Mouse (Mus musculus): Measurements from ENCODE around the gene Serpina1e. TPM values are rescaled to one million over a fixed set of nuclear protein-coding genes. Genes with fewer than 3 reads are reported as not detected.

The Serpina1e gene
- total RNA-seq (2022): under 1 TPM in 1 of 4 experiments, not detected in 3; 0.34 TPM

DNA sequence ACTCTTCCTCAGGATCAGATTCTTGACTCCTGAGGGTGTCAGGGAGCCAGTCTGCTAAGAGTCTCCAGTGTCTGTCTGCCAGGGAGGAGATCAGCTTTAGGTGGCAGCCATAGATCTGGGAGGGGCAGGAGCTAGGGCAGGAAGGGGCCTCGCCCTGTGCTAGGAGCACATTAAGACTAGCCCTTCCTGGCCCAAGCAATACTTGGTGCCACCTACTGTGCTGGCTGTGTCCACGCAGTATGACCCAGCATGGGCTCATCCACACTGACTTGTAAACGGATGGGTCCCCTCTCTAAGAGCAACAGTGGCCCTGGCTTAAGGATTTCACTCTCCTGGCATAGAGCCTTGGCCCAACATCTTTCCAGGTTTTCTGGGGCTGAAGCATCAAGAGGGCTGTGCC is at the start of gene Serpina1e:
TSS of gene Serpina1e (minus strand) at position 178 of the 400 bp plus-strand sequence.
- no peak for DNase-seq (ENCODE audit: low spot score in 2 of 2)

DNA sequence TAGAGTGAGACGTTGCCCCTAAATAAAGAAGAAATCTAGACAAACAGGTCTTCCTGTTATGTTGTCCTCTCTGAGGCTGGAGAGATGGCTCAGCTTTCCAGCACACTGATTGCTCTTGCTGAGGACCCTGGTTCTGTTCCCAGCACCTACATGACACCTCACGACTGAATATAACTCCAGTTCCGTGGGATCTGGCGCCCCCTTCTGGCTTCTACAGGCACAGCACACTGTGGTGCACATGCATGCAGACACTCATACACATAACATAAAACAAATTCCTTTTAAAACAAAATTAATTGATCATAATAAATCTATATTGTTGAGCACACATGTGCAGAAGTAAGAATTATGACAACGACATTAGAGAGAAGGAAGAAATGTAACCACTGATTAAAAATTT is 45.9 kb upstream of the Serpina1e start:
- DNase-seq (ENCODE audit: low spot score in 2 of 2): no peak

DNA sequence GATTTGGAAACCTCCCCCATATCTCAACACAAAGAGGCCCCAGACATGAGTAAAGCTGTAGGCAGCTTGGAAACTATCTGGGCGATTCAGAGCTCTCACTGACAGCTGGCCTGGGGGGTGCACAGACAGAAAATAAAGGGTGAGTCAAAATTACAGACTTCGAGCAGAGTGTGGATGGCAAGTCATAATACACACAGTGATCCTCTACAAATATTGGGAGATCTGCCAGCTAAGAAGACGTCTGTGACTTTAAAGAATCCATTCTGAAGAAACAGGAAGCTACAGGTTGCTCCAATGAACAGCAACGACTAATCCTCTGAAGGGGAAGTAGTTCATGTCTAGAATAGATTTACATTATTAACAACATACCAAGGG is 44.5 kb upstream of the Serpina1e start:
- DNase-seq (ENCODE audit: low spot score in 2 of 2): peak; percentile 48 to 56

DNA sequence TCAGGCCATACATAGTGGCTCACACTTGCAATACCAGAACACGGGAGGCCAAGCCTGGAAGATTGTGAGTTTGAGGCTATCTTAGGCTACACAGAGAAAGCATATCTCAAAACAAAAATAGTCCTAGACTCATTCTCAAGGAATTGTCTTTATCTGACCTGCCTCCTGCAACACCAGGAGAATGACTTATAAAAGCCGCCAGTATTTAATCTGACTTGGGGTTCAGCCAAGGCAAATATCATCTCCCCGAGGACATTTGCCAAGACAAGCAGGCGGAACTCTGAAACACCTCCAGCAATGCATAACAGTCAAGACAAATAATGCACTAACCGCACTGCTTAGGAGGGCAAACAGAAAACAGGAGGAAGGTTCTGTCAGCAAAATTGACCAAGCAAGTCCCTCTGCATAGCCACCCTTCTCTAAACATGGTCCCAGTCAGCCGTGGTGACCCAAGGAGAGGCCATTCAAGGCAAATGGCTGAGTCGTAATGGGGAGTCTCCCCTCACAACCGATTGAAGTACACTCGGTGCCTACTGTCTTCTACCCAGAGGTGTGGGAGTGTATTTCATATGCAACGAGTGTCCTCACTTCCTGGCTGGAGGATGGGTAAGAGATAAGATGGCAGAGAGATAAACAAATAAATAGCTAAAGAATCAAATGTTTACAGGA is 43.9 kb upstream of the Serpina1e start:
- DNase-seq (ENCODE audit: low spot score in 2 of 2): no peak

DNA sequence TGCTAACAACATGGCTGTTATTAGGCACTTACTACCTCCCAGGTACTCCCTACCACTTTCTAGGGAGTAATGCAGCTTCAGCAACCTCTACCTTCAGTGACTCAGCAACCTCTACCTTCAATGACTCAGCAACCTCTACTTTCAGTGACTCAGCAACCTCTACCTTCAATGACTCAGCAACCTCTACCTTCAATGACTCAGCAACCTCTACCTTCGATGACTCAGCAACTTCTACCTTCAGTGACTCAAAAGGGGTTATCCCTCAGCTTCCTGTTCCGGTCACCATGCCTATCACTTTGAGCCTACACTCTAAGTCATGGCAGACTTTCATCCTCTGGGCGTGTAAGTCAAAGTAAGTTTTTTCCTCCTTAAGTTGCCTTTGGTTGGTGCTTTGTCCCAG is 41.8 kb upstream of the Serpina1e start:
- DNase-seq (ENCODE audit: low spot score in 2 of 2): no peak

DNA sequence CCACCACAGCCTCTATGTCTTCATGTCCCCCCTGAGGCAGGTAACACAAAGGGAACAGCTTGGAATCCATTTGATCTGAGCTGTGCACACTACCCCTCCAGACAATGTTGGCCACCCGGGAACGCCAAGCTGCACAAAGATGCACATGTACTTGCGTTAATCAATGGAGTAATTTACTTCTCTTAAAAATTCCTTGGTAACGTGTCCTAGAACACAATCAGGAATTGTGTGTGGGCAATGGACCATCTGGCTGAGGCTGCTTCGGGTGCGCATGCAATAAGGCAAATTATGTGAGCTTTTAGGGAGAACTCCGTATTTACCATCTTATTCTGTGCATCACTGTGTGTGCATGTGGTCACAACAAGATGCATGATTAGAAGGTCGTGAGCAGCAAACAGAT is 40.8 kb upstream of the Serpina1e start:
- DNase-seq (ENCODE audit: low spot score in 2 of 2): peak; percentile 58 to 72

DNA sequence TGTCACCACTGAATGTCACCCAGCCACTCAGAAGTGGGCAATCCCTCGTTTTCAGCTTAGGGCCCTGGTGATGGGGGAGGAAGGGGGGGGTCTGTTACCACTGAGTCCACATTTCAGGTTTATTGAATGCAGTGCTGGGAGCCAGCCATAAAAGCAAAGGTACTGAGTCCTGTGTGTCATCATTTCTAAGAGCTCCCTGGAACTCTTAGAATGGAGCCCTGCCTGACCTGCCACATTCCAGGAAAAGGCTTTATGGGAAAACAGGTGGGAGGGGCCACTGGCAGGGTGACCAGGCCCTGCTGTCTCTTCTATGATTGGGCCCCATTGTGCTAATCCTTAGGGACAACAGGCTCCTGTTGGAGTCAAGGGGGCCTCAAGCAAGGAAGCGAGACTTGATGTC is 37.7 kb upstream of the Serpina1e start:
- DNase-seq (ENCODE audit: low spot score in 2 of 2): no peak

DNA sequence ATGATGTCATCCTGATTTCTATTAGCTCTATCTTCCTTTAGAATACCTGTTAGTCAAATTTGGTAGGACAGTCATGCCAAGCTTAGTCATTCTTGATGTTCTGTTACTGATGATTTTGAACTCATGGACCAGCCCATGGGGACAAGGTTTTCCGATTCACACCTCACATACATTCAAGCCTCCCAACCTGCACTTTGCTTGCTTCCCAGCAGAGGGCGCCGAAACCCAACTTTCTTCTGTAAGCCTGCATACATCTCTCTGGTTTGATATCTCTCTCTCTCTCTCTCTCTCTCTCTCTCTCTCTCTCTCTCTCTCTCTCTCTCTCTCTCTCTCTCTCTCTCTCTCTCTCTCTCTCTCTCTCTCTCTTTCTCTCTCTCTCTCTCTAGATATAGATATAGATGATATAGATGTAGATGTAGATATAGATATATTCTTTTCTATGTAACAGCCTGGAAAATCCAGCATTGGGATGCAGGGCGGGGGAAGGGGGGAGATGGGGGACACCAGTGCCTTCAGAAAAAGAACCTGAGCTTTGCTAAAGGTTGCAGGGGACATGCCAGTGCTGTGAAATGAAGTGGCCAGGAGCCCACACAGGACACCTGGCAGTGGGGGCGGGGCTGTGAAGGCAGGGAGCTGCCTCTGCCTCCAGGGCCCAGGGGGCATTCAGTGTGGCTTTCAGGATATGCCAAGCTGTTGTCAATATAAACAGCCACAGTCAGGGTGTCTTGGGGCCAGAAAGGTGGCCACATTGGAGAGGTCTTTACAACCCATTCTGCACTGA is 36.7 kb upstream of the Serpina1e start:
- DNase-seq (ENCODE audit: low spot score in 2 of 2): peak; percentile 59 to 86

DNA sequence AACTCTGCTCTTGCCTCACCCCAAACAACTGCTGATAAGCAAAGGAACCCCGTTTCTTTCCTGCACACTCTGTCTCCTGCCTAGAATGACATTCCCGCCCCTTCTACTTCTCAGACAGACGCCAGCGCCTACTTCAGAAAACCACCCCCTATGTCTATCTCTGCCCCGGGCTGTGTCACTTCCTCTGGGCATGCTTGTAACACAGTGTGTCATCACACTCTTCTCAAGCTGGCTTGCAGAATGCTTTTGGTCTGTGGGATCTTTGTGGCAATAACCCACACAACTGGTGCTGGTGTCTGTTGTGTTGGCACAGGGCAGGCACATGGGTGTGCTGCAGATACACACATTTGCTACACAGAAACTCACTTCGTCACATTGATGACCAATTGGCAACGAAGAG is 34.2 kb upstream of the Serpina1e start:
- peak; percentile 28 to 50 for DNase-seq (ENCODE audit: low spot score in 2 of 2)

DNA sequence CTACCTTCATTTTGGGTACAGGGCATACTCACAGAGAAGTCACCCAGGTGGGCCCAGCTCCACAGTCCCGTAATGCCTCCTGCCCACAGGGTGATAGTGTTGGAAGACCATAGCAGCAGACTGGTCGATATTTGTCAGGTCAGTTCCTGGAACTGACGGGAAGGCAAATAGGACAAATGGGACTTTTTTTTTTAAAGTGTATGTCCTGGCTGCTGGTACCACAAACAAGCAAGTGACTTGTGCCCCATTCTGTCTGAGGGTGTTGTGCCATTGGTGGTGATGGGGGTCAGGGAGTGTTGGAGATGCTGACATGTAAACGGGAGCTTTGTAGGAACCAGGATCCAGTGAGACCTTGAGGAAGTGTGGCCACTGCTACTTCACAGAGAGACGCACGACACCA is 31.1 kb upstream of the Serpina1e start, which contains the start of gene Serpina11:
TSS of gene Serpina11 (minus strand) at position 101 of the 400 bp plus-strand sequence.
- no peak for DNase-seq (ENCODE audit: low spot score in 2 of 2)

DNA sequence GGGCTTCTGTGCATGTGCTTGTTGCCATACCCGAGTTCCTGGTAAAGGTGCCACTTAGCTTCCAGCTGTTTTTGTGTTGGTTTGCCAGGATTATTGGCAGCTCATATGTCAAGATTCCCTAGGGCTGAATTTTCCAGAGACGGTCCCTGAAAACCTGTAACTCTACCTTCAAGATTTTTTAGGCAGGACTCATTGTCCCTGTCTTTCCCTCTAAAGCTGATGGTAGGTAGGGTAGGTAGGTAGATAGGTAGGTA is 30.7 kb upstream of the Serpina1e start:
- DNase-seq (ENCODE audit: low spot score in 2 of 2): no peak

DNA sequence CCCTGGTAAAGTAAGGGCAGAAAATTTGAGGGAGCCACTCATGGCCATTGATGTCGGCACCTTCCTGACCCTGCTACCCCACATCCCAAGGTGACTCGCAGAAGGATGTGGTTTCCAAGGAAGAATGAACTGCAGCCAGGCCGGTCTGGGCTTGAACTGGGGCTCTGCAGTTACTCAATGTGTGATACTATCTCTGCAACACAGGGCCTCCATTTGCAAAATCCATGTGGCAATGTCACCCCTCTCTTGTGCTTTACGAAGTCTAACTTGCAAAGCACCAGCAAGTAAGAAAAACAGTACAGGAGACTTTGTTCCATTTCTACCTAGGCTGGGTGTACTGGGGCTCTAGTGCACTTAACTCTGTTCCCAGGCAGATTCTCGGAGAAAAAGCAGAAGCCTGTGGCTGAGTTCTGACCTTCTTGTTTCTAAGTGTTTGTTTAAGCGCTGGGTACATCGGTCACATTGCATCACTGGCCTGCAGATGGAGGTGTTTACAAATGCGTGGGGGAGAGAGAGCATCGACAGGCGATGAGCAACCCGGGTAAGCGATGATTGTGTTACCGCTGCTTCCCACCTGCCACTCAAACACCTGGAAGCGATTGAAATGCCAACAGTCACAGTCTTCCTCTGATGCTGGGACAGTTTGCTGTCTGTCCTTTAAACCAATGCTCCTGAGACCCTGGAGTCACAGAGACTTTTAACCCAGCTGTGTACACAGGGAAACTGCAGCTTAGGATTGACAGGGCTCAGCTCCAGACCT is 30.2 kb upstream of the Serpina1e start:
- DNase-seq (ENCODE audit: low spot score in 2 of 2): no peak

DNA sequence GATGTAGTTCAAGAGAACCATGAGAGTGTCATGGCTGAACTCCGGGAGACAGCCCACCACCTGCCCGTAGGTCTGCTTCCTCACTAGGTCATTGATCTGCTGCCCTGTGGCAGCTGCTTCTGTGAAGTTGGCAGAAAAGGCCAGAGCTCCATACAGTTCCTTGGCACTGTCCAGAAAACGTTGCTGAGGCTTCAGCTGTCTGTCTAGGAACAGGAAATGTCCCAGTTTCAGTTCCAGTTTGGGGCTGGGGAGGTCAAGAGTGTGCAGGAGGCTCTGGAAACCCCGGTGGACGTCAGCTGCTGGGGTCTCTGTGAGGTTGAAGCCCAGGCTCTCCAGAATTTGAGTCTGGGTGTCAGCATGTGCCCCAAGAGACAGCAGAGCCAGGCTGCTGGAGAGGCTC is 27.1 kb upstream of the Serpina1e start:
- no peak for DNase-seq (ENCODE audit: low spot score in 2 of 2)

DNA sequence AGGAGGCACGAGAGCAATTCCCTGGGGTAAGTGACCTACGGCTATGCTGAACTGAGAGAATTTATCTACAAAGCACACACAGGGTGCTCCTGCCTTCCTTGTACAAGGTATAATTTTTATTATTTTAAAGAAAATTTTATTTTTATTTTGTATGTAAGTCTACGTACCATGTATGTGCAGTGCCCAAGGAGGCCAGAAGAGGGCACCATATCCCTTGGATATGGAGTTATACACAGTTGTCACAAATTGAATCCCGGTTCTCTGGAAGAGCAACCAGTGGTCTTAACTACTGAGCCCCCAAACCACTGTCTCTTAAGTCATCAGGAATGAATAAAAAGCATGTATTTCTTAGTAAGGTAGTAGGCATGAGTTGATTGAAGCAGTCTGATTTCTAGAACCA is 26.2 kb upstream of the Serpina1e start:
- DNase-seq (ENCODE audit: low spot score in 2 of 2): peak in 1 of 2 experiments; percentile 72

DNA sequence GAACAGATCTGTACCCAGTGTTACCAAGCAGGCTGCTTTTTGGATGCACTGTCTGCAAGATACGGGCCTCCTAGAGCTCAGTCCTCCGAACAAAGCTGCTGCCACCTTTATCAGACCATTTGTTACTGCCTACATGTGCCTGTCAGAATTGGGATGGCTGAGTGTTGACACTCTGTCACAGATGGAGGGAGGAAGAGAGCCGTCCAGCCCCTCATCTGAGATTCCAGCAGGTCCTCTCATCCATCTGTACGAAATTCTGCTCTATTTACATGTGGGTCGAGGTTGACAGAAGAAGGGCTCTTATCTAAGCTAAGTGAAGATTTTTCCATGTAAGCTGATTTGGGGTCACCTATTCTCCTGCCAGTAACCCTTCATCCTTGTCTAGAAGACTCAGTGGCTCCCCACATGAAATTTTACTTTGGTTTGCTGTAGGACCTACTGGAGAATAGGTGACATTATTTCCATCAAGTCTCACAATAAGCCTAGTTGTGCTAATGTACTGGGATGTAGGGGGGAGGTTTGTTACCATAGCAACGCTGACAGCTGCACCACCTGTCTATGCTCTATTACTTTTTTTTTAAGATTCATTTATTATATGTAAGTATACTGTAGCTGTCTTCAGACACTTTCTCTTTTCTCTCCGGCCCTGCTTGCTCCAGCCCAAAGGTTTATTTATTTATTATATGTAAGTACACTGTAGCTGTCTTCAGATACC is 23.0 kb upstream of the Serpina1e start:
- DNase-seq (ENCODE audit: low spot score in 2 of 2): peak; percentile 40 to 54

DNA sequence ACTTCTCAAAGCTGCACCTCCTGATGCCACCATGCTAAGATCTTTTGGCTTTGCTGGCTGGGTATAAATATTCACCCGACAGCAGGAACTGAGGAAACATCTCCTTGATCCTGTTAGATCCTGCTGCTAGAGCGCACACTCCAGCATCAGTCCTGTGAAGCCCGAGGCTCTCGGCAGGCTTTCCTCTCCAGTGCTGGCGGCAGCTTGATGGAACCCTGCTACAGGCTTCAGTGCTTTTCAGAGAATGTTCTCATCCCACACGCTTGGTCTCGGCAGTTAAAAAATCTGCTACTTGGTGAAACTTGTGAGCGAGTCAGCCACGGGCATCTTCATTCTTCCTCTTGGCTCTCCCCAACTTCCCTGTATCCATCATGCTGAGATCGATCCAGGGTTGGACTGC is 19.5 kb upstream of the Serpina1e start:
- DNase-seq (ENCODE audit: low spot score in 2 of 2): no peak

DNA sequence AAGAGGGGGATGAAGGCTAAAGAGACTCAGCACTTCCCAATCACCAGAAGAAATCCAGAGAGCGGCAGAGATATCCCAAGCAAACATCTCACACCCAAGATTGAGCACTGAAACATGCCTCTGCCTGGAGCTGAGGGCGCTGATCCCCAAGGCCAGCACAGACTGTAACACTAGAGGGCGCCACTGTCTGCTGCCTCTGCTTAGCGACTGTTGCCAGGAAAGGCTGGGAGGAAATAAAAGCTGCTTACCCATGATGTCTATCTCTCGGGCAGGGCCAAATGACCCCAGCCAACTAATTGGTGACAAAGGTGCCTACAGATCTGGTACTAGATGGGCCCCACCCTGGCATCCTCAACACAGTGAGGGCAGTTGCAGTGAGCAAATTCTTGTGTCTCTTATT is 19.1 kb upstream of the Serpina1e start:
- DNase-seq (ENCODE audit: low spot score in 2 of 2): no peak

DNA sequence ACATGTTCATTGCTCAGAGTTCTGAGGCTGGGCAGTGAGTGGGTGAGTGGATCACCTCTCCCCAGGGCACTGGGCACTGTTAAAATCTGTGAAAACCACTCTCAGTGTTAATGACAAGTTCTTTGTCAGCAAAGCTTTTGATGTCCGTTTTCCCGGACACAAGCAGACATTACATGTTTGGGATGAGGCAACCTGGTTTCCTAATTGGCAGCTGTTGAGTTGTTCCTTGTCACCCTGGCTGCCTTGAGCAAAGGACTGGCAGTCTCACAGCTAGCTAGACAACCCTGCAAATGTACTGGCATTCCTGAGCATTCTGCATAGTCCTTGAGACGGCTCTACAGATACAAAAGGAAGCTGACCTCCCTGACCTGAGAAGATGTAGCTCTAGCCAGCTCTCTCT is 18.3 kb upstream of the Serpina1e start:
- DNase-seq (ENCODE audit: low spot score in 2 of 2): no peak

DNA sequence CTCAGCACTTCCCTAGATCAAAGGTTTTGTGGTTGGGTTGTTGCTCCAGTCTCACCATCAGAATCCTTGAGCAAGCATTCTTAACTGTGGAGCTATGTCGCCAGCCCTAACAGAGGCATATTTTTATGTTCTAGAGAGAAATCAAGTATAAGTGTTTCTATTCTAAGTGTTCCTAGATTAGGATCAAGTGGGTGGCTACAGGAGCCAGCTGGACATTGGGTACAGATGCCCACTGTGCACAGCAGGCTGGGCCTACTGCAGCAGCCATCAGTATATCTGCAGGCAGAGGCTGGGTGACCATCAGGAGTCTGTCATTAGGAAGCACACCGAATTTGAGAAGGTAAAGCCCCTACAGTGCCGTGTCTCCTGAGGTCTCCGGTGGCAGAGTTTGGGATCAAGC is 12.3 kb upstream of the Serpina1e start:
- no peak for DNase-seq (ENCODE audit: low spot score in 2 of 2)

DNA sequence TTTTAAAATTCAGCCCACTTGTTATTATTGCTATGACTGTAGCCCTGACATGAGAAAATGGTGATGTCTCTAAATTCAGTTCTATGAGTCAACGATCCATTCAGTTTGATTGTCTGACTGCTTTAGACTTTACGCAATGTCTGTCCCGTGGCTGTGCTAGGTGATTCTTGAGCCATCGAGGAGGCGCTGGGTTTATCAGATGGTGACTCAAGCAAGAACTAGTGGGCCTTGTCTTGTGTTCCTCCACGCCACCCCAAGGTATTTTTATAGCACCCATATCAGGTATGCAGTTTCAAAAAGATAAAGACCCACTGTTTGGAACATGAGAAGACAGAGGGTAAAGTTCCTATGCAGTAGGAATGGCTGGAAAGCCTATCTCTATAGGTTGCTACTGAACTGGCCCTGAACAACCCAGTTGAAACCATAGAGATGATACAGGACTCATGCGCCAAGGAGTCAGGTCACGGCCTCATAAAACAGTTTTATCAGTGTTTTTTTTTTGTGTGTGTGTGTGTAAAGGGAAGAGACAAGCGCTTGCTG is 10.9 kb upstream of the Serpina1e start:
- no peak for DNase-seq (ENCODE audit: low spot score in 2 of 2)

DNA sequence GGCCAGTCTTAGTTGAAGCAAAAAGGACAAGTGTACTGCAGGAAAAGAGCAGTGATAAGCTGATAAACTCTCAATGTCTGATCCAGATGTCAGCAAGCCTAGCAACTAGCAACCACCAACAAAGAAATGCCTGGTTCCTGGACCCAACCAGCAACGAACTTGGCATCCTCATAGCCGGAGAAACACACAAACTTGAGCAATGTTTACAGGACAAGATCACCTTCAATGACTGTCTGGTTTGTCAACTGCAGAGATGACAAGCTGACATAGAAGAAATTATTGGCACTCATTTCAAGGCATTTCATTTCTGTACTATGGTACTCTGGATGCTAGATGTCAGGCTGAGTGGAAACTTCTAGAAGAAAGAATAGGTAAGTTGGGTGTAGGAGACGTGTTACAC is 8.0 kb upstream of the Serpina1e start:
- DNase-seq (ENCODE audit: low spot score in 2 of 2): no peak

DNA sequence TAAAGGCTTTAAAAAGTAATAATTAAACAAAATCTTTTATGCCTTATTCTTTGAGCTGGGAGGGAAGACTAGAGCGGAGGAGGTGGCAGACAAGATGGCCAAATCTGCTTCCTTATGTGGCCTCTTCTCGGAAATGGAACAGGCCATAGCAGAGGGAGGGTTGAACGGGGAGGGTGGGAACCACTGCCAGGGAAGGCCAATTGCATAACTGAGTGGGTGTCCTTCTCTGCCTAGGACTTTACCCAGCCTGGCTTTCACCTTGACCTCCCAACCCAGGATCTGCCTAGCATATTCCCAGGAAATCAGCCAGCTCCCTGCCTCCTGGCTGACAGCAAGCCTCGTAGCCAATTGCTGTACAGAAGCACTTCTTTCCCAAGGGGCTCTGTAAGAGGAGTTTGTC is 4.5 kb upstream of the Serpina1e start:
- DNase-seq (ENCODE audit: low spot score in 2 of 2): no peak
